Mouse (Mus musculus): ENCODE data around the gene Dnhd1.
A peak's percentile ranks its signal among the peaks of the same experiment; 100 is the strongest.

Gene Dnhd1

DNA sequence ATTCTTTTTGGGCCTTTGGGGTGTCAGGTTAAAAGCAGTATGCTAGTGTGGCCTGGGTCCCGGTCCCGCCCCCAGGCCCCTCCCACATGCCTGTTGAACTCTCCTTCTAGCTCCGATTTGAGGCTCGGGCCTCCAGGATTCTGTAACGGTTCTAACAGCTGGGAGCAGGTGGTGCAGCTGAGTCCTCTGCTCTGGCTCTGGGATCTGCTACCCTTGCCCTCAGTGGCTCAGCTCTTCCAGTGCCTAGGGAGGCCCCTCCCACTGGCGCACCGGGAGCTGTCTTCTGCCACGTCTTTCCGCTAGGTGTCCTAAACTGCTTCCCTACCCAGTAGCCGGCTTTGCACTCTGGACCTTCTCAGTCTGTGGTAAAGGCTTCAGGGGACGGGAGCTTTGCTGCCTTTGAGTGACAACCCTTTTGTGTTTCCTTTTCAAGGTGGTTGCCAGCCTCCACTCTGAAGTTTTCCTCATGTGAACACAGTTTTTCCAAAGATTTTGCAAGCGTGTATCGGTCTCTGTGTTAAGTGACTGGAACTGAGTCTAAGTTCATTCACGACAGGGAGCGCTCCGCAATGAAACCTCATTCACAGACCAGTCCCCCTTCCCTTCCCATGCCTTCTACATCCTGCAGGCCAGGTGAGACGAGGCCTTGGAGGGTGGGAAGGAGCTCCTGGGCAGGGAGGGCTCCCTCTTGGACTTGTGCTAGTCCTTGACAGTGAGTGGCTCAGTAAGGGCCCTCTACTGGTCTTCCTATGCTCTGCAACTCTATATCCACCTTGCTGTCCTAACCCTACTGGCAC lies at the start of gene Dnhd1:
Gene Dnhd1 (plus strand): TSS at position 189 of the 797 bp plus-strand sequence.
- DNase-seq (ENCODE audit: inconsistent age in 2 of 2, low spot score in 1 of 2) = peak; percentile 84 to 95

DNA sequence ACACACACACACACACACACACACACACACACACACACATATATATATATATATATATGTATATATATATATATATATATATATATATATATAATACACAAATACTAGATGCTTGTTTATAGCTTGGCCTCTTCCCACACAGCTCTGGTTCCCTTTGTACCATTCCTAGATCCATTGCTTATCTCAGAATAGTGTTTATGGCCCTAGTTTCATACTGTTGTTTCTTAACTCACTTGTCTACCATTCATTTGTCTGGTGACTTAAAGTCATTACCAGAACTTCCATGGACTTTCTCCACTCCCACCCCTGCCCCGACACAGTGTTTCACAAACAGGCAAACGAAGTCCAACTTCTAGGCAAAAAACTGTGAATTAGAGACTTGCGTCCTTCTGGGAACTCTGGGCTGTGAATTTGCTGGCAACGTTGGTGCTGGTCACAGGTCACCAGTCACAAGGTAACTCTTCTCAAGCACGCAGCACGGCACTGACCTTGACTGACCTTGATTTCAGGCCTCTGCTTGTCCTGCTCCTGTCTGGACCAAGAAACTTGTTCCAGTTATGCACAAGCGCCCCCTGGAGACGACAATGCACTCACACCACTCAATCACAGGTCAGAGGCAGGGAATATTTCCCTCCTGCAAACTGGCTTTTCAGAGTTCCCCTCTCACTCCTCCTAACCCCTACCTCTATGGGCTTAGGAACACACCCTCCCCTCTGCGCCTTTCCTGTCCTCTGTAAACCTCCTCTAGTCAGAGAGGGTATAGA lies 47.6 kb upstream of the Dnhd1 start:
- DNase-seq (ENCODE audit: inconsistent age in 2 of 2, low spot score in 1 of 2) = peak; percentile 62 to 91

DNA sequence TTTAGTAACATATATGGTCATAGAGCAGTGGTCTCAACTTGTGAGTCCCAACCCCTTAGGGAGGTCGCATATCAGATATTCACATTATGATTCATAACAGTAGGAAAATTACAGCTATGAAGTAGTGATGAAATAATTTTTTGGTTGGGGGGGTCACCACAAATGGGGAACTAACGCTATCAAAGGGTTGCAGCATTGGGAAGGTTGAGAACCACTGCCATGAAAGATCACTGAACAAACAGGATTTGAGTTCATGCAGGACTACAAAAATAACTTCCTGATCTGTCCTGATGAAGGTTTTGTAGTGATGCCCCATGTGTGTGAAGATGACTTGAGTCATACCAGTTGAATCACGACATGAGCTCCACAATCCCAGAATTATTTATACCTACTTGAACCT lies 42.2 kb upstream of the Dnhd1 start:
- DNase-seq (ENCODE audit: inconsistent age in 2 of 2, low spot score in 1 of 2) = no peak

DNA sequence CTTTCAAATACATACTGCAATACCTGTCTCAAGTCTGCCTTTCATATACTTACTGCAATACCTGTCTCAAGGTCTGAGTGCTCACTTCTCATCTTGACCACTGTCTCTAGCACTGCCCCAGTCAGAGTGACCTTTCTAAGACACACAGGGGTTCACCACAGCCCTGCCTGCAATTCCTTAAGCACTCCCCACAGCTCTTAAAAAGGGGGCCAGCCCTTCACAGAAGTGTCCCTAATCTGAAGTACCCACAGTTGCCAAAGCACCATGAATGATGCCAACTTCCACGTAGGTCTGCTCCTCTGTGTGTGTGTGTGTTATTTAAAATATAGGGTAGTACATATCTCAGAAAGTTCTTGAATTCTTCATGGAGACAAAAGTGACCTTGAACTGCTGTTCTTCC lies 38.9 kb upstream of the Dnhd1 start:
- DNase-seq (ENCODE audit: inconsistent age in 2 of 2, low spot score in 1 of 2) = no peak

DNA sequence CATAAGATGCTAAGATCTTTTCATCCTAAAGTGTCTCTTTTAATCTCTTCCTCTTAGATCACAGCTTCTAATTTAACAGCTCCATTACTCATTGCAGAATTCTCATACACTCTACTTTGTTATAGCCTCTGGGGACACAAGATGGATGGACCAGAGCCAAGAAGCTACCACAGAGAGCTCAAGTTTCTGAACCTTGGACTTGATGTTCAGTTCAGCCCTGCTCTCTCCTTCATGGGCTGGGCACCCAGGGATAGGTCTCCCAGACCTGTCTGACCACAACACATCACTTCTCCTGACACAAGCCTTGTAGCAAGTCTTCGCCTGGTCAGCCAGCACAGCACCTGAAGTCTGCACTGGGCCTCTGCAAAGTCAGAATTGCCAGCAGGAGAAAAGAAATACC lies 36.2 kb upstream of the Dnhd1 start:
- DNase-seq (ENCODE audit: inconsistent age in 2 of 2, low spot score in 1 of 2) = no peak

DNA sequence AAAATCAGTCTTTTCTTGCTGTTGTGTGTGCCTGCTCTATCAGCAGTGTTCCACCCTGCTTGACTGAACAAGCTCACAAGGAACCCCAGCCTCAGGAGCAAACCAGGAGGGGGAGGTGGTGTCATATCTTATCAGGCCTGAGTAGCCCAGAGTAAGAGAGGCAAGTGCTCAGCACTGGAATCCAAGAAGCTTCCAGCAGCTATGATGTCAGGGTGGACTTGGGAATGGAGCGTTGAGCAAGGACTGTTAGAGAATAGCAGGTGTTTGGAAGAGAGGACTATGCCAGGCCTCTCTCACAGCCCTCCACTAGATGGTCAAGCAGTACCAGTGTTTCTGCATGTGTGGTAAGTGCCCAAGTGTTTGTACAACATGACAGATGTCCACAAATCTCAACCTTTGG lies 34.9 kb upstream of the Dnhd1 start:
- DNase-seq (ENCODE audit: inconsistent age in 2 of 2, low spot score in 1 of 2) = no peak

DNA sequence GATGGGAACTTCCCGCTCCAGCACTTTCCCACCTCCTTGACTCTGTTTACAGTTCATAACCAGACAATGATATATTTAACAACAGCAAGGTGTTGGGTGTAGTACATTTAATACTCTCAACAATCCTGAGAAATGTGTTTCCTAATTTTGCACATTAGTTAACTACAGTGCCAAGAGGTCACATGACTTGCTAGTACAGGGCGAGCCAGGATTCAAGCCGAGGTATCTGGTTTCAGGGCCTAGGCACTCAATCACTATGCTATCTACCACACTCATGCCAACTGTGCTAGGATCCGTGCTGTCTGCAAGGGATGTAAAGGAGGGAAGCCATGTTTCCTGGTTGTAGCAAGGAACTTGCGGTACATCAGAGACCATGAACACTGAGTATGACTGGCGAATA lies 34.1 kb upstream of the Dnhd1 start:
- DNase-seq (ENCODE audit: inconsistent age in 2 of 2, low spot score in 1 of 2) = no peak

DNA sequence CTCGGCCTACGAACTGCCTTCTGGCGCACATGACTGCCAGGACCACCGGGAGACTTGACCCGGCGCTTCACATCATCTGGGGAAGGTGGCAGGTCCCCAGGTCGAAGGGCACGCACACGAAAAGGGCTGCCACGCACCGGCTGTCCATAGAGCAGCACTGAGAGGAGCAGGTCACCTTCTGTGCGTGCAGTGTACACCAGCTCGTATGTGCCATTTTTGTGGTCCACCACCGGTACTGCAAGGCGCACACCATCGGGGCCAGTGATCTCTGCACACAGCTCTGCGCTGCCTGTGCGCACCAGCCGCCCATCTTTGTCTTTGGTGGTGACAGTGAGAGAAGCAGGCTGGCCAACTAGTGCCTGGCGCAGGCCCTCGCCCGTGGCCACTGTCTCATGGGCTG lies 32.8 kb upstream of the Dnhd1 start:
- DNase-seq (ENCODE audit: inconsistent age in 2 of 2, low spot score in 1 of 2) = no peak

DNA sequence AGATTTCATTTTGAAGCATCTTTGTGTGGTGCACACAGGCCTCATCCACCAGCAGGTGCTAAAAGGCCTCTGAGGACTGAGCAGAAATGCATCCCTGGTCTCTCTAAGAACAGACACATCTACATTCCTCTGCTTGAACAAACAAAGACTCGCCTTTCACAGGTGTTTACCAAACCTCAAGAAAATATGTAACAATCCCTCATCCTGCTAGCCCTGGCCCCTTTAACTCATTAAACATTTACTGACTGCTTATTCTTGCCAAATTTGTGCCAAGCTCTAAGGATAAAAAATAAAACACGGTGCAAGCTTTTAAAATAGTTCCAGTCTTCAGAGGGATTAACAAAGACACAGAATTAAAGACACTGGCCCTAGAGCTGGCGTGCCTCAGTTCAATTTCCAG lies 30.9 kb upstream of the Dnhd1 start:
- no peak for DNase-seq (ENCODE audit: inconsistent age in 2 of 2, low spot score in 1 of 2)

DNA sequence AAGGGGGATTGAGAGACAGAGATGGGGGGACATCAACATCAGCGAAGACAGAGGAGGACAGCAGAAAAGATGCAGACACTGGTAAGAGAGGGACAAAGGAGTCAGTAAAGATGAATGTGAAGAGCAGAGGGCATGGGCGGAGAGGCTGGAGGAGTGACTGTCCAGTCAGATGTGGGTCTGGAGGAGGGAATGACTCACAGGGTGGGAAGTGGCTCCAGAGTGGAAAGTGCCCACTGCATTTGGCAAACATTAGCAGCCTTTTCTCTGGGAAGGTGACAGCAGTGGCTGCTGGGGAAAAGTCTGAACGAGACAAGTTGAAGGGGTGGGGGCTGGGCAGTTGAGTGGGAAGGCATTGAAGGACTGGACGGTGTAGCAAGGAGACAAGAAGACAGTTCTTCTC lies 29.6 kb upstream of the Dnhd1 start:
- no peak for DNase-seq (ENCODE audit: inconsistent age in 2 of 2, low spot score in 1 of 2)

DNA sequence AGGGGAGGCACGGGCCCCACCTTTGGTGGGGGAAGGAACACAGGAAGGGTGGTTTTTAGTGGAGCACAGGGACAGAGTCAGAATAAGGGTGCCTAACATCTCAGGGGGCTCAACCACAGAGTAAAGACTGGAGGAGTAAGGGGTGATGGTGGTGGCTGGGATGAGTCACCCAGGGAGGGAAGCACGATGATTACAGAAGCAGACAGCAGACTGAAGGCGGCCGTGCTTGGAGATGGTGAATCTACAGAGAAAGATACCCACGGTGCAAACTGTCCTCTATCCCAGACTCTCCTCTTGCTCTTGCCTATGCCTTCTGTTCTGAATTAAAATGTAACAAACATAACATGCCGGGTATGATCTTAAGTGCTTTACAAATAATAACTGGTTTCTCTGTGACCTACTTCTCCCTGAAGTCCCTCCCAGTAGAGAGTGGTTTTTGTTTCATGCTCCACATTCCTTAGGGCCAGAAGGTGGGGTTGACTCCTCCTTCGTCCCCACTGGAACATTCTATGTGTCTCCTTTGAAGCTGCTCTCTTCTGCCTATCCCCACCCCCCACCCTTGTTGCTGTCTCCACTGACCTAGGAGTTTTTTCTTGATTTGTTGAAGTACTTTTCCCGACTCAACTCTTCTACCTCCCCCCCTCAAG lies 28.9 kb upstream of the Dnhd1 start:
- DNase-seq (ENCODE audit: inconsistent age in 2 of 2, low spot score in 1 of 2) = no peak

DNA sequence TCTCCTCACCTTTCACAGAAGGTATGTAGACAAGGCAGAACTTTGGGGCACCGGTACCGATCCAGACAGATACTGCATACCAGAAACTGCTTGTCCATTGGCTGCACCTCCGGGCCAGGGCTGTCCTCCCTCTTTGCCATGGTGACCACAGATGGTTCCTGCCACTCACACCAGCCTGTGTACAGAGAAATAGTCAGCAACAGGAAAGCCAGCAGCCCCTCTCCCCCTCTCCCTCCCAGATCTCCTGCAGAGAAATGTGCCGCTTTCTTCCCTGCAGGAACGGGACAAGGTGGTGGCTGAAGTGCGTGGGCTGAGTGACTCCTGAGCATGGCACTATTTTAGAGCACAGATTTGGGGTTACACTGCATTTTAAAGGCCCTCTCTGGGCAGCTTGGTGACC lies 25.2 kb upstream of the Dnhd1 start:
- DNase-seq (ENCODE audit: inconsistent age in 2 of 2, low spot score in 1 of 2) = no peak

DNA sequence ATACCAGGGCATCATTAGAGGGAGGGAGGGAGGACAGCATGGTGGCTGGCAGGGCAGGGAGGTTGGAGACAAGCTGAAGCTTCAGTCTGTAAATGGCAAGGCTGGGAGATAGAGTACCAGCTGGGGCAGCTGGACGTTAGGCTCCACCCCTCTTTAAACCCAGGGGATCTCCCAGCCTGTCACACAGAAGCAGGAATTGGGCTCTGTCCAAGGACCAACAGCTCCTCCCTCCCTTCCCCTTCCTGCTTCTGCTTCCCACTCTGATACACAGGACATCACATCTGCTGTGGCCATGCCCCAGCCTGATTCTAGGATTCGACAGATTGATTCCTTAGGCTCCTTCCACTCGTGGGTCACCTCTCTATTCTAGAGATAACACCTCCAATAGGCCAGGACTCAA lies 22.0 kb upstream of the Dnhd1 start:
- peak; percentile 63 to 80 for DNase-seq (ENCODE audit: inconsistent age in 2 of 2, low spot score in 1 of 2)

DNA sequence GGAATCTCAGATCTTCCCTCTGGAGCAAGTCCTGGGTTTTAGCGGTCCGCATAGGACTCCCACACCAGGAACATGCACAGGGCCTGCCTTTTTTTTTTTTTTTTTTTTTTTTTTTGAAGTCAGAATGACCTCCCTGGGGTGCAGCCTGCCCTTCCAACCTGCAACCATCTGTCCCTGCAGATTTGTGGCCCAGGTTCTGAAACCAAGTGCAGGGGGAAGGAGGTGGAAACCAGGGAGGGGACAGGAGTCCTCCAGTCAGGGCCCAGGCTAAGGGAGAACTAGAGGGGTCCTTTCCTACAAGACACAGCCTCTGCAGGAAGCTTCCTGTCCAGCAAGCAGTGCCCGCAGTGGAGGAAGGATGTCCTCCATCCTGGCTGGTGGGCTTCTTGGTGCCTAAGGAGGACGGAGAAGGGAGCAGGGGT lies 18.1 kb upstream of the Dnhd1 start:
- peak; percentile 37 to 66 for DNase-seq (ENCODE audit: inconsistent age in 2 of 2, low spot score in 1 of 2)

DNA sequence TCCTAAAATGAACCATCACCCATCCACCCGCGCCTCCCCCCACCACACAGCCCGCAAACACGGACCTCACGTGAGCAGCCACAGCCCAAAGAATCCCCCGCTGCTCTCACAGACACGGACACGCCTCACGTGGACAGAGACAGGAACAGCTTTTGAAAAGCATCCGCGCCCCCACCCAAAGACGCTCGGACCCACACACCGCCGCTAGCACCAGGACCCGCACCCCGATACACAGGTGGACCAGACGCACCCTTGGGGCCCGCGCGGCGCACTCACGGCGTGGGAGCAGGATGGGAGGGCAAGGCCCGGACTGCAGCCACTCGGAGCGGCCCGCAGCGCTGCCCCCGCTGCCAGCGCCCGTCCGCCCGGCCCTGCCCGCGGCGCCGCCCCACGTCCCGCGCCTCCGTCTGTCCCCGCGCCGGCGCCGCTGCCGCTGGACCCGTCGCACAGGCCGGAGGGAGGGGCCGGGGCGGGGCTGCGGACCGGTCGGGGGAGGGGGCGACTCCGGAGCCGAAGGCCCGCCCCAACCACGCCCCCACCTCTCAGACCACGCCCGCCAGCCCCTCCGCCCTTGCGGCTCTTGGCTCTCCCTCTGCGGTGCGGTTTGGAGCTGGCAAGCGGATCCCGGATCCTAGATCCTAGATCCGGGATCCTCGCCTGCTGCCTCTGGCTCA lies 17.4 kb upstream of the Dnhd1 start, which contains the start of gene Trim3:
Gene Trim3 (minus strand): TSS at position 445 of the 674 bp plus-strand sequence.
- peak; percentile 94 to 98 for DNase-seq (ENCODE audit: inconsistent age in 2 of 2, low spot score in 1 of 2)

DNA sequence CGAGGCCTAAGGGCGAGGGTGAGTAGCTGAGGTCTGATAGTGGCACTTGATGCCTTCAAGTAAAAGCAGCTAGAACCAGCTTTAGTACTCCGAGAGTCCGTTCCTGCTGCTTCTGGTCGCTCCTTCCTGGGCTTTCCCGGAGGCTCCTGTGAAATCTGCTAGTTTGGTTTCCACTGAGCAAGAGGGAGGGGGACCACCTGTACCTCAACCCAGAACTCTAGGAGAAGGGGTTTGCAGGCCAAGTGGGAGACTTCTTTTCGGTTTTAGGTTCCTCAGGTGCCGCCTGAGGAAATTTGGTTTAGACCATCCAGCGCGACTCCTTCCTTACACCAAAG lies 16.9 kb upstream of the Dnhd1 start:
- no peak for DNase-seq (ENCODE audit: inconsistent age in 2 of 2, low spot score in 1 of 2)

DNA sequence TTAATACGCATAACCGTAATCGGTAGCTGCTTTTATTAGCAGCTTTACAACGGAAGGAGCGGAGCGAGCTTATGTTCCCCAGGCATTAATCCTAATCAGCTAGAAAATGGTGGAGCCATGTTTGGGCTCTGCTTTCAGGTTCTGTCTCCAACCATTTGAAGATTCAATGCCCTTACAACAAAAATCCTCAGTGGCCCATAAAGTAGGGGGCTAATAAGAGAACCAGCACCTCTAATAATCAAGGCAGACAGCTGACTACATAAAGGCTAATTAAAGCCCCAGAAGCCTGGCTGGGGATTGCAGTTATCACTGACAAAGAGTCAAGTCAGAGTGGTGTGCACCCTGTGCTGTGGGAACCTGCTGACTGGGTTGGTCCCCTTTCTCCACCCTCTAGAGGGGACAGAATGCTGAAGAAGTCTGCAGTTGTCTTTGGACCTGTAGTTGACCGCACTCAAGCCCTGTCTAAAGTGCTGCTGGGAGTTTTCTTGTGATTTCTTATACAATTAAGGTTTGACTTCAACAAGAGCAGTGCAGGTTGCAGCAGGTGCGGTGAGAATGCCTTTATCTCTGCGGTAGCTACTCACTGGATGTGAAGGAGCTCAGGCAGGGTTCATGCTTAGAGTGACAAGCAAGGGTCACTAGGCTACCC lies 16.2 kb upstream of the Dnhd1 start:
- peak in 1 of 2 experiments; percentile 52 for DNase-seq (ENCODE audit: inconsistent age in 2 of 2, low spot score in 1 of 2)

DNA sequence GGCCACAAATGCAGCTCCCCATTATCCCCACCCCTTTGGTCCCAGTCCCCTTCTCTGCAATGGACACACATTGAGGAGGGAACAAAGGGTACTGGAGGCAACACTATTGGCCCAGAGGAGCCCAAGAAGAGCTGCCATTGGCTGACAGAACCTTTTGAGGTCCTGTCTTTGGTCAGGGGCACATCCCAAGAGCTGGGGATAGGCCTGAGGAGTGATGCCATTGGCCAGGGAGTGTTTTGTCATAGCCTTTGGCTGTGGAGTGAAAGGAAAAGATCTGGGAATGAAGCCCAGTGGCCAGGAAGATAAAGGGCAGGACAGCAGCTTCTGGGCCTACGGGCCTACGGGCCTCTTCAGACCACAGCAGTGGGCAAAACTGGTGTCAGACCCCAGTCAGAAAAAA lies 14.9 kb upstream of the Dnhd1 start:
- no peak for DNase-seq (ENCODE audit: inconsistent age in 2 of 2, low spot score in 1 of 2)

DNA sequence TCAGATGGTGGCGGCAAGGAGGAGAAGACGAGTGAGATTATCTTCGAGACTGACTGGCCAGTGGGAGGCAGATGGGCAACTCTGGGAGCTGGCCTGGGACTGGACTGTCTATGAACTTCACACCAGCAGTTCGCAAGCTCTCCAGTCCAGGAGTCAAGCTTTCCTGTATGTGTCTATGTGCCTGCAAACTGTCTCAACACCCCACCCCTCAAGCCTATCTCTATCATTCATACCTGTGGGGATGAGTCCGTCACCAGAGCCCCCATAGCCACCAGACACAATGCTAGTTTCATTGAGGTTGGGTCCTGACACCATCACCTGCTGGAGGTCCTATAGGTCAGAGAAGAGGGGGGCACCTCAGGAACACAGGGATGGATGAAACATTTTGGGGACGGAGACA lies 11.9 kb upstream of the Dnhd1 start:
- peak in 1 of 2 experiments; percentile 10 for DNase-seq (ENCODE audit: inconsistent age in 2 of 2, low spot score in 1 of 2)

DNA sequence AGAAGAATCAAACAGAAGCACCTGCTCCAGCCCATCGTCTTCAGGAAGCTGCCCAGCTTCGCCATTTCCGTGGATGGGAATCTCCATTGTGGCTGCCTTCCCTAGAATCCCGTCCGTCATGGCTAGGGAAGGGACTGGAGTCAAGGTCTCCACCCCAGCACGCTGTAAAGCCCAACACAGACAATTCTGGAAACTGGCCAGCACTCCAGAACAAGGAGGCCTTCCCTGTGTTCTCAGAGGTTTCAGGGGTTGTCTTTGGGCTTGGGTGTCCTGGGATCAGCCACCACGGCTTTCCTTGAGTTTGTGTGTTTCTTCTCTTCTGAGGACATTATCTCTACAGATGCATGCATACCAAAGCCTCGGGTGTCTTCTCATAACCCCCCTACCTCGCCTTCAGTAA lies 11.3 kb upstream of the Dnhd1 start:
- DNase-seq (ENCODE audit: inconsistent age in 2 of 2, low spot score in 1 of 2) = peak; percentile 72 to 77

DNA sequence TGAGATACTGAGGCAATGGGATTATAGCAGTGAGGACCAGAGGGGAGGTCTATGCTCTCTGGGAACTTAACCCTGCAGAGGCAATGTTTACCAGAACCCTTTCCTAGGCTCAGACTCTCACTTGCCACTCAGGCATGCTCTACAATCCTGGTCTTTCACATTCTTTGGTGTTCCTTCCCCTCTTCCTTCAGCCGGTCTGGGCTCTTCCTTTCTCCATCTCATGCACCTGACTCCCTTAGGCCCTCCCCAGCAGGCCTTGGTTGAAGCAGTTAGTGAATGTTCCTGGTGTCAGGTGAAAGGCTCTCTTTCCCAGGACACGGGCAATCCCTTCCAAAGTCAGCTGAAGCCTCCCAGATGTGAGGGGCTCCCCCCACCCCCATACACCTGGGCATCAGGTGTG lies 10.9 kb upstream of the Dnhd1 start, which contains the start of gene Timm10b:
Gene Timm10b (plus strand): TSS at position 301 of the 400 bp plus-strand sequence.
- DNase-seq (ENCODE audit: inconsistent age in 2 of 2, low spot score in 1 of 2) = no peak
